ENCODE assay signal across 33 mouse cellular contexts in genomic region chr10:76021728-76022127, GRCm38 (mm10). TPM values are rescaled to one million over a fixed set of nuclear protein-coding genes. Genes with fewer than 3 reads are reported as not detected.
DNase-seq lines count a peak whose midpoint lies in the region; ATAC-seq and TF ChIP-seq lines count a peak whose summit lies in the region.
"Had no signal": no experiment of that assay in that cellular context is flagged by ENCODE, and none has a peak within 500 bp of the region (broad histone marks: within the 10 kb centered on the region; RNA-seq: fewer than 3 reads in every experiment).

No protein-coding gene starts in this region.

- H3K27me3 ChIP-seq in MEL (ENCODE audit: control insufficient read depth in 1 of 2, insufficient read depth in 2 of 2, low read length in 2 of 2), result no peaks in the 10 kb centered on the region
- no peaks in the 10 kb centered on the region for H3K27me3 ChIP-seq in intestine, embryonic 15.5 days (replicated peaks)
- H3K27me3 ChIP-seq in liver, embryonic 13.5 days, result no peaks in the 10 kb centered on the region
- H3K27me3 ChIP-seq: embryonic facial prominence, embryonic 12.5 days; forebrain, embryonic 15.5 days; hindbrain, embryonic 13.5 days; limb, embryonic 15.5 days; midbrain, embryonic 15.5 days; neural tube, embryonic 12.5 days had no signal

- no peak for TF ChIP-seq RAD21 in MEL (IDR thresholded peaks at IDR 0.05; ENCODE audit: low read depth, low read length)

- H3K27ac ChIP-seq in MEL (ENCODE audit: control insufficient read depth, low read depth, low read length), result no peak overlapping the region
- H3K27ac ChIP-seq in intestine, embryonic 15.5 days, result peak overlapping the region; percentile 48; the same call in 1 of the 2 replicates
- no peak overlapping the region for H3K27ac ChIP-seq in liver, embryonic 13.5 days
- H3K27ac ChIP-seq: embryonic facial prominence, embryonic 12.5 days; forebrain, embryonic 15.5 days; hindbrain, embryonic 13.5 days; kidney, postnatal 0 days; limb, embryonic 10.5 days; limb, embryonic 15.5 days; macrophage; midbrain, embryonic 10.5 days; midbrain, embryonic 15.5 days; neural tube, embryonic 12.5 days had no signal

- H3K9me3 ChIP-seq in MEL (replicated peaks; ENCODE audit: insufficient read depth, low read length), result no peaks in the 10 kb centered on the region
- H3K9me3 ChIP-seq in intestine, embryonic 15.5 days, result peaks cover 4% of the 10 kb centered on the region; the same call in 1 of the 2 replicates
- no peaks in the 10 kb centered on the region; the same call in 1 of the 2 replicates for H3K9me3 ChIP-seq in liver, embryonic 13.5 days (replicated peaks)
- H3K9me3 ChIP-seq: embryonic facial prominence, embryonic 12.5 days; forebrain, embryonic 15.5 days; limb, embryonic 10.5 days; limb, embryonic 15.5 days; midbrain, embryonic 15.5 days; neural tube, embryonic 12.5 days had no signal

- WGBS in intestine, embryonic 15.5 days, result 41% methylated on average over 3 of the region's 3 CpGs
- 21% methylated on average over 3 of the region's 3 CpGs for WGBS in liver, embryonic 13.5 days (ENCODE audit: insufficient replicate concordance)

- no peak overlapping the region for H3K4me3 ChIP-seq in MEL (ENCODE audit: control insufficient read depth in 1 of 2, insufficient read depth in 1 of 2, low read depth in 2 of 2, low read length in 2 of 2)
- no peak overlapping the region for H3K4me3 ChIP-seq in intestine, embryonic 15.5 days (replicated peaks)
- H3K4me3 ChIP-seq in liver, embryonic 13.5 days (replicated peaks), result no peak overlapping the region
- H3K4me3 ChIP-seq: embryonic facial prominence, embryonic 12.5 days; forebrain, embryonic 15.5 days; hindbrain, embryonic 13.5 days; limb, embryonic 10.5 days; limb, embryonic 15.5 days; midbrain, embryonic 10.5 days; midbrain, embryonic 15.5 days; neural tube, embryonic 12.5 days had no signal

- peaks cover 0 to 4% of the 10 kb centered on the region in 2 experiments; a peak in 1 of 4 replicates for H3K4me1 ChIP-seq in MEL (ENCODE audit: control insufficient read depth in 1 of 2, insufficient read depth in 2 of 2, low read length in 2 of 2)
- no peaks in the 10 kb centered on the region for H3K4me1 ChIP-seq in intestine, embryonic 15.5 days (replicated peaks)
- peaks cover 10% of the 10 kb centered on the region for H3K4me1 ChIP-seq in liver, embryonic 13.5 days (replicated peaks)
- H3K4me1 ChIP-seq: embryonic facial prominence, embryonic 12.5 days; forebrain, embryonic 15.5 days; hindbrain, embryonic 13.5 days; limb, embryonic 10.5 days; limb, embryonic 15.5 days; midbrain, embryonic 10.5 days; midbrain, embryonic 15.5 days; neural tube, embryonic 12.5 days had no signal

- TF ChIP-seq POLR2A in MEL (IDR thresholded peaks at IDR 0.05; ENCODE audit: control insufficient read depth in 1 of 2, insufficient read depth in 1 of 2, low read depth in 1 of 2, low read length in 2 of 2, poor library complexity in 1 of 2), result no peak

- ATAC-seq in intestine, embryonic 15.5 days, result peak; percentile 94
- ATAC-seq in liver, embryonic 13.5 days (ENCODE audit: low read depth), result peak; percentile 41; the same call in 1 of the 2 replicates
- ATAC-seq in megakaryocyte-erythroid progenitor cell, adult 5-6 weeks (replicated peaks; ENCODE audit: low FRiP score, low TSS enrichment, poor library complexity, severe bottlenecking), result peak; percentile 68; the same call in 1 of the 2 replicates
- ATAC-seq: CD4-positive, CD25-positive, alpha-beta regulatory T cell, adult 4 months; forebrain, embryonic 15.5 days; midbrain, embryonic 15.5 days had no signal

- peak in 1 of 2 experiments; percentile 55; a peak in 2 of 4 replicates for TF ChIP-seq EP300 in MEL (IDR thresholded peaks at IDR 0.05; ENCODE audit: low read depth in 1 of 2, low read length in 2 of 2)

- H3K4me2 ChIP-seq in intestine, embryonic 15.5 days (replicated peaks), result no peak overlapping the region
- H3K4me2 ChIP-seq in liver, embryonic 13.5 days, result no peak overlapping the region
- H3K4me2 ChIP-seq: embryonic facial prominence, embryonic 12.5 days; forebrain, embryonic 15.5 days; heart, embryonic 11.5 days; hindbrain, embryonic 13.5 days; limb, embryonic 15.5 days; midbrain, embryonic 15.5 days; neural tube, embryonic 12.5 days had no signal

- no peaks in the 10 kb centered on the region for H3K36me3 ChIP-seq in MEL (ENCODE audit: control insufficient read depth in 1 of 2, insufficient read depth in 2 of 2, low read length in 2 of 2)
- no peaks in the 10 kb centered on the region for H3K36me3 ChIP-seq in intestine, embryonic 15.5 days
- H3K36me3 ChIP-seq in liver, embryonic 13.5 days, result no peaks in the 10 kb centered on the region
- H3K36me3 ChIP-seq: embryonic facial prominence, embryonic 12.5 days; forebrain, embryonic 15.5 days; hindbrain, embryonic 13.5 days; limb, embryonic 10.5 days; limb, embryonic 15.5 days; midbrain, embryonic 10.5 days; midbrain, embryonic 15.5 days; neural tube, embryonic 12.5 days had no signal

- DNase-seq in MEL (ENCODE audit: low read depth, low spot score), result no peak
- DNase-seq in liver, embryonic 13.5 days, result no peak
- DNase-seq in lung, postnatal 36 days, result no peak
- DNase-seq in urinary bladder, postnatal 25 days (ENCODE audit: low spot score), result no peak
- no peak for DNase-seq in embryo, embryonic 10.5 days (ENCODE audit: low spot score)
- DNase-seq: adrenal gland, postnatal 10 days; cerebellum, adult 8-10 months; cerebellum, postnatal 36 days; embryo, embryonic 11 days; gastrocnemius, postnatal 25 days; heart, adult 18-20 months; heart, postnatal 4 days; kidney, adult 2 months; kidney, postnatal 4 days; layer of hippocampus, adult 9-11 months; right cerebral cortex, adult 18-20 months; right cerebral cortex, postnatal 4 days; thymus, adult 2 months; thymus, postnatal 36 days had no signal

- no peak overlapping the region for H3K9ac ChIP-seq in MEL (ENCODE audit: control insufficient read depth, low read depth, low read length, poor library complexity, severe bottlenecking)
- H3K9ac ChIP-seq in intestine, embryonic 15.5 days, result no peak overlapping the region
- H3K9ac ChIP-seq in liver, embryonic 13.5 days, result no peak overlapping the region
- H3K9ac ChIP-seq: embryonic facial prominence, embryonic 12.5 days; forebrain, embryonic 15.5 days; hindbrain, embryonic 13.5 days; limb, embryonic 15.5 days; midbrain, embryonic 15.5 days; neural tube, embryonic 12.5 days had no signal

- no peak for TF ChIP-seq CTCF in MEL (IDR thresholded peaks at IDR 0.05 in 2 of 3, conservative IDR thresholded peaks at IDR 0.05 in 1 of 3; ENCODE audit: control insufficient read depth in 1 of 3, insufficient read depth in 1 of 3, low read depth in 2 of 3, low read length in 3 of 3, poor library complexity in 1 of 3, severe bottlenecking in 1 of 3)

- no peaks in the 10 kb centered on the region for H3K79me2 ChIP-seq in MEL (ENCODE audit: control insufficient read depth, insufficient read depth, low read length, poor library complexity)

TF ChIP-seq in MEL, 35 proteins besides CTCF, POLR2A, EP300 and RAD21:
- TF ChIP-seq ETS1 (IDR thresholded peaks at IDR 0.05; ENCODE audit: low read depth, low read length), result 0 out of 2 replicates have a peak, but pooled peaks have one; percentile 22
- peak; percentile 73; the same call in 1 of the 2 replicates for TF ChIP-seq TCF12 (IDR thresholded peaks at IDR 0.05; ENCODE audit: low read depth, low read length)
- TF ChIP-seq POLR2AphosphoS5 (IDR thresholded peaks at IDR 0.05; ENCODE audit: borderline replicate concordance, low read depth, low read length), result no peak
- TF ChIP-seq MYB (IDR thresholded peaks at IDR 0.05; ENCODE audit: low read depth, low read length), result no peak
- TF ChIP-seq GATA1 (IDR thresholded peaks at IDR 0.05; ENCODE audit: low read depth, low read length), result 0 out of 2 replicates have a peak, but pooled peaks have one; percentile 8
- peak; percentile 66 for TF ChIP-seq TAL1 (IDR thresholded peaks at IDR 0.05; ENCODE audit: low read length)
- TF ChIP-seq NRF1 (IDR thresholded peaks at IDR 0.05; ENCODE audit: insufficient read depth, low read depth, low read length, poor library complexity, severe bottlenecking), result no peak
- peak; percentile 35; the same call in 1 of the 2 replicates for TF ChIP-seq USF1 (IDR thresholded peaks at IDR 0.05; ENCODE audit: low read depth, low read length)

RNA-seq across cellular contexts. Expression of gene Zfp280b, which starts 10.7 kb away (rescaled TPM):
- 7.9 and 9.0 TPM in 2 replicates for total RNA-seq in MEL (2012; rRNA removed)
- polyA plus RNA-seq in MEL (2012; ENCODE audit: insufficient read depth in 1 of 2, insufficient read length in 2 of 2, low read depth in 1 of 2, low replicate concordance in 2 of 2, missing spikeins in 1 of 2), result 10 to 100 TPM in 1 of 2 experiments, not detected in 1; 18.6 TPM
- polyA plus RNA-seq in intestine, embryonic 15.5 days (2015; fragmentation: Nextera tagmentation; extraction: Ambion mirVana), result 18.6 and 18.9 TPM in 2 replicates
- polyA plus RNA-seq in liver, embryonic 13.5 days (2015; fragmentation: Nextera tagmentation; extraction: Ambion mirVana), result 12.7 and 15.9 TPM in 2 replicates
- total RNA-seq in megakaryocyte-erythroid progenitor cell, adult 5-6 weeks (2014; fragmentation: Nextera tagmentation), result 15.2 and 25.8 TPM in 2 replicates
- 9.3 and 11.9 TPM in 2 replicates for total RNA-seq in megakaryocyte-erythroid progenitor cell, adult 5-6 weeks (2017)

Comparison
In these comparisons a context has a peak if more than half of its experiments do, and no peak if none do; other contexts are left out.
1. ATAC-seq: peak in every context shown above with its lines; median percentile 94 in intestine, embryonic 15.5 days; 68 in megakaryocyte-erythroid progenitor cell, adult 5-6 weeks; 41 in liver, embryonic 13.5 days.